In the genomic region with DNA sequence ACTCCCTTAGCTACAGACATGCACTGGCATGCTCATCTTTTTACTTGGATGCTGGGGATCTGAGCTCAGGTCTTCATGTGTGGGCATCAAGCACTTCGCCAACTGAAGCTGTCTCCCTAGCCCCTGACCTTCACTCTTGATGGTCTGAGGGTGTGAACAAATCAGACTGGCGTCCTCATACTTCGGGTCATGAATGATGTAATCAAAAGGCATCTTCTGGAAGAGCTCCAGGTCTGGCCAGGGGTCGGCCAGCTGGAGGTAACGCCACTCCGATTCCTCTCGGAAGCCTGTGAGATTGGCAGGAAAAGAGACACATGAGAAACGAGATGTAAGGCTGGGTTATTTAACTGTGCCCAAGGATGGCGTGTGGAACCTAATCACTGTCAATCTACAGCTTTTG, we compare ENCODE assay signal across 24 mouse cellular contexts. TPM values are rescaled to one million over a fixed set of nuclear protein-coding genes. Genes with fewer than 3 reads are reported as not detected.
DNase-seq lines count a peak whose midpoint lies in the region; ATAC-seq and TF ChIP-seq lines count a peak whose summit lies in the region.
"Had no signal": no experiment of that assay in that cellular context is flagged by ENCODE, and none has a peak within 500 bp of the region (broad histone marks: within the 10 kb centered on the region; RNA-seq: fewer than 3 reads in every experiment).

No protein-coding gene starts in this region.

- no peak overlapping the region for H3K27ac ChIP-seq in liver, adult 2 months (replicated peaks; ENCODE audit: insufficient read depth, low read depth, low read length)
- no peak overlapping the region for H3K27ac ChIP-seq in liver, postnatal 0 days (ENCODE audit: low read depth)
- H3K27ac ChIP-seq: embryonic facial prominence, embryonic 10.5 days; embryonic facial prominence, embryonic 12.5 days; forebrain, embryonic 13.5 days; forebrain, embryonic 15.5 days had no signal

- H3K79me2 ChIP-seq in liver, adult 2 months (ENCODE audit: control insufficient read depth, insufficient read depth, low read length) = no peaks in the 10 kb centered on the region

- ATAC-seq in liver, postnatal 0 days = no peak
- ATAC-seq: CD4-positive, CD25-positive, alpha-beta regulatory T cell, adult 4 months; forebrain, embryonic 13.5 days; forebrain, embryonic 15.5 days; forebrain, postnatal 0 days had no signal

- TF ChIP-seq POLR2A in liver, adult 2 months (IDR thresholded peaks at IDR 0.05; ENCODE audit: extremely low read depth, insufficient read depth, low read length) = no peak

- no peak overlapping the region for H3K4me3 ChIP-seq in liver, adult 2 months (ENCODE audit: insufficient read depth, low read depth, low read length)
- H3K4me3 ChIP-seq in liver, postnatal 0 days (ENCODE audit: low read depth, low read length) = no peak overlapping the region
- H3K4me3 ChIP-seq: embryonic facial prominence, embryonic 10.5 days; embryonic facial prominence, embryonic 12.5 days; forebrain, embryonic 13.5 days; forebrain, embryonic 15.5 days had no signal

- 72% methylated on average over 9 of the region's 9 CpGs for WGBS in liver, adult 2 months
- 79% methylated on average over 9 of the region's 9 CpGs for WGBS in liver, postnatal 0 days (ENCODE audit: insufficient replicate concordance)

- H3K4me2 ChIP-seq in liver, postnatal 0 days (ENCODE audit: low read depth, low read length) = no peak overlapping the region
- H3K4me2 ChIP-seq: embryonic facial prominence, embryonic 12.5 days; forebrain, embryonic 13.5 days; forebrain, embryonic 15.5 days had no signal

- H3K4me1 ChIP-seq in liver, adult 2 months (ENCODE audit: control insufficient read depth, insufficient read depth, low read length) = no peaks in the 10 kb centered on the region
- H3K4me1 ChIP-seq in liver, postnatal 0 days (ENCODE audit: insufficient read depth) = no peaks in the 10 kb centered on the region
- H3K4me1 ChIP-seq: embryonic facial prominence, embryonic 10.5 days; embryonic facial prominence, embryonic 12.5 days; forebrain, embryonic 13.5 days; forebrain, embryonic 15.5 days had no signal

- DNase-seq in adrenal gland, adult (ENCODE audit: inconsistent age in 2 of 2, low spot score in 1 of 2) = peak; percentile 33 to 70
- DNase-seq in adrenal gland, postnatal 4 days (ENCODE audit: low spot score in 2 of 2) = no peak
- DNase-seq in adrenal gland, postnatal 14 days = peak; percentile 42
- DNase-seq in adrenal gland, adult 8-10 months = no peak
- peak; percentile 3 for DNase-seq in liver, adult 2 months (ENCODE audit: extremely low read depth, low read depth, low spot score)
- no peak for DNase-seq in liver, postnatal 0 days
- peak; percentile 69 for DNase-seq in skeletal muscle tissue, adult 2 months (ENCODE audit: low read depth, low spot score)
- no peak for DNase-seq in spleen, postnatal 4 days (ENCODE audit: low spot score in 2 of 2)
- DNase-seq: adrenal gland, adult 2 months; B cell, adult 2 months; cerebellum, adult 11-12 months; cerebellum, adult 2 months; cerebellum, adult 9-10 months; cerebellum, postnatal 10 days; cerebellum, postnatal 25 days; forebrain, postnatal 0 days had no signal

- H3K27me3 ChIP-seq in liver, adult 2 months (ENCODE audit: control insufficient read depth, insufficient read depth, low read length) = no peaks in the 10 kb centered on the region
- H3K27me3 ChIP-seq in liver, postnatal 0 days (ENCODE audit: insufficient read depth, low read length) = no peaks in the 10 kb centered on the region
- H3K27me3 ChIP-seq: embryonic facial prominence, embryonic 12.5 days; forebrain, embryonic 13.5 days; forebrain, embryonic 15.5 days had no signal

- no peak overlapping the region for H3K9ac ChIP-seq in liver, adult 2 months (ENCODE audit: low read depth, low read length)
- no peak overlapping the region for H3K9ac ChIP-seq in liver, postnatal 0 days (replicated peaks)
- H3K9ac ChIP-seq: embryonic facial prominence, embryonic 12.5 days; forebrain, embryonic 13.5 days; forebrain, embryonic 15.5 days; forebrain, postnatal 0 days had no signal

- TF ChIP-seq EP300 in liver, postnatal 0 days (IDR thresholded peaks at IDR 0.05; ENCODE audit: low read depth) = no peak

- TF ChIP-seq CTCF in liver, adult 2 months (IDR thresholded peaks at IDR 0.05; ENCODE audit: low read depth, low read length) = no peak
- no peak for TF ChIP-seq CTCF in liver, postnatal 0 days (IDR thresholded peaks at IDR 0.05; ENCODE audit: low read depth)

- H3K36me3 ChIP-seq in liver, adult 2 months (ENCODE audit: control insufficient read depth, insufficient read depth, low read length) = no peaks in the 10 kb centered on the region
- H3K36me3 ChIP-seq in liver, postnatal 0 days (replicated peaks; ENCODE audit: insufficient read depth, low read length) = no peaks in the 10 kb centered on the region
- H3K36me3 ChIP-seq: forebrain, embryonic 15.5 days; G1E had no signal

- no peaks in the 10 kb centered on the region for H3K9me3 ChIP-seq in liver, postnatal 0 days (ENCODE audit: low read length)
- H3K9me3 ChIP-seq: embryonic facial prominence, embryonic 10.5 days; embryonic facial prominence, embryonic 12.5 days; forebrain, embryonic 13.5 days; forebrain, embryonic 15.5 days; G1E had no signal

RNA-seq across cellular contexts. Expression of gene Ntsr2, which starts 37.4 kb away (rescaled TPM):
- total RNA-seq in adrenal gland, postnatal 4 days (2021) = under 1 TPM in 1 of 2 experiments, not detected in 1; 0.34 TPM
- total RNA-seq in adrenal gland, postnatal 14 days (2021) = not detected in 2 replicates
- 1 to 10 TPM in 1 of 4 experiments, under 1 TPM in 3; 0.41 to 1.6 (median 0.93) TPM for total RNA-seq in adrenal gland, adult 8-10 months (2022)
- total RNA-seq in liver, adult 2 months (2014; rRNA removed) = not detected in 2 replicates
- polyA plus RNA-seq in liver, adult 2 months (2012; rRNA removed) = not detected in 2 replicates
- polyA plus RNA-seq in liver, postnatal 0 days (2015; fragmentation: Nextera tagmentation; extraction: Ambion mirVana) = not detected in 2 replicates
- total RNA-seq: CH12.LX had no signal
- polyA plus RNA-seq: CD4-positive, CD25-positive, alpha-beta regulatory T cell, adult 4 months; embryonic facial prominence, embryonic 10.5 days; forebrain, embryonic 11.5 days; G1E had no signal

Comparison
In these comparisons a context has a peak if more than half of its experiments do, and no peak if none do; other contexts are left out.
1. DNase-seq: peak in adrenal gland, adult (2 of 2), adrenal gland, postnatal 14 days (single experiment), liver, adult 2 months (single experiment) and skeletal muscle tissue, adult 2 months (single experiment); none in adrenal gland, postnatal 4 days (0 of 2), adrenal gland, adult 8-10 months (single experiment), liver, postnatal 0 days (single experiment) and spleen, postnatal 4 days (0 of 2).